Mouse (Mus musculus) layer of hippocampus, adult 11-12 months (tissue): ENCODE data around the gene Tomt.

Experiments
- DNase-seq: peaks from one replicate; pipeline ENCODE4 v3.0.0; 2022; ENCODE audit warnings: low spot score

Tomt gene

DNA sequence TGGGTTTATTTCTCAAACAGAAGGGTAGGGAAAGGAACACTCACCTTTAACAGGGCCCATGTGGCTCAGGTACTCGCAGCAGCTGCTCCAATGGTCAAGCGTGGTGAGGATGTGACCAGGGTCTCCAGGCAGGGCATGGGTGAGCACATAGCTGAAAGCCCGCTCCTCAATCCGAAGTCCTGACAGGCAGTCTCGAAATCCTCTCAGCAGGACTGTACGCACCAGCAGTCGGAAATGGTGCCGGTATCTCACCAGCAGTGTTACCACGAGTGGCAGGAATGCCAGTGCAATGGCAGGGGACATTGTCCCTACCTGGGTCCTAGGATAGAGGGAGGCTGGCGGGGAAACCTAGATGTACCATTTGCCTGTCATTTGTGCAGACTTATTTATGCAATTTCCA, 4.2 kb downstream of the Tomt start:
- DNase-seq: no peak

- DNase-seq: no peak
Observed at GRCm38 (mm10) chr7:101900331-101901097, 5.6 kb downstream of the Tomt start.

- DNase-seq: peak; percentile 99
Observed at GRCm38 (mm10) chr7:101896104-101897066, 9.8 kb downstream of the Tomt start.

GRCm38 (mm10) chr7:101895695-101896094, 10.5 kb downstream of the Tomt start:
- no peak for DNase-seq

DNA sequence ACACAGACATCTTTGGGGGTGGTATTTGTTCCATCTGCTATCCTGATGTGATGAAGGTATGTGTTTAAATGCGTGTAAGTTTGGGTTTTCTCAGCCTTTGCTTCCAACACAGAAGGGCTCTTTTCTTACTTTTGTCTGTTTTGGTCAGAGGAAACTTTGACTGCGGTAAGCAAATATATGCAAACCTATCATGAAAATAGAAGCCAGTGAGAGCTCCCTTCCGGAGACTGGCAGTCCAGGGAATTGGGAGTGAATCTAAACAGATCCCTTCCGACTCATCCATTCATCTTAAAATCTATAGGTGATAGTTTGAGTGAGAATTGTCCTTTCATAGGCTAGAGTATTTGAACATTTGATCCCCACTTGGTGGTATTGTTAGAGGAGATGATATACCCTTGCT, 17.7 kb downstream of the Tomt start:
- DNase-seq: no peak

DNA sequence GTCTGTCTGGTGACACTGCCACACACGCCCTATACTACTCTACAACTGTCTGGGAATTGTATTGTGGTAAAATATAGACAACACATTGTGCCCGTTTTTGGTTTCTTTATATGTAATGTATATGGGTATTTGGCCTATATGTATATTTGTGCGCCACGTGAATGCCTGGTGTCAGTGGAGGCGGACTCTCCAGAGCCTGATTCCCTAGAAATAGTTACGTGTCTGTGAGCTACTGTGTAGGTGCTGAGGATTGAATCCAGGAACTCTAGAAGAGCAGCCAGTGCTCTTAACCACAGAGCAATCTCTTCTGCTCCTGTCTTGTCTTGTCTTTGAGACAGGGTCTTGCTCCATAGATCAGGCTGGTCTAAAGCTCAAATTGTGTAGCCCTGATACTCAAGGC, 19.9 kb downstream of the Tomt start:
- DNase-seq: no peak

DNA sequence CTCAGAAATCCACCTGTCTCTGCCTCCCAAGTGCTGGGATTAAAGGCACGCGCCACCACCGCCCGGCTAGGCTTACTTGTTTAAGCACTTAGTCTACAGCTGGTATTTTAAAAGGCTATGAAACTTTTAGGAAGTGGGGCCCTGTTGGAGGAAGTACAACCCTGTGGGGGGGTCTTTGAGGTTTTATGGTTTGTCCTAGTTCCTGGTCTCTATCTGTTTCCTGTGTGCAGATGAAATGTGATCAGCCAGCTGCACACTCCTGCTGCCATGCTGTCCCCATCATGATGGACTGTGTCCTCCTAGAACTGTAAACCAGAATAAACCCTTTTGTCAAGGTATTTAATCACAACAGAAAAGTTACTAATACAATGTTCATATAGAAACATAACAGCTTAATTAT, 22.0 kb downstream of the Tomt start:
- no peak for DNase-seq

GRCm38 (mm10) chr7:101882413-101883154, 23.6 kb downstream of the Tomt start:
- no peak for DNase-seq

- DNase-seq: peak; percentile 46
Observed at GRCm38 (mm10) chr7:101880855-101881254, 25.3 kb downstream of the Tomt start.

DNA sequence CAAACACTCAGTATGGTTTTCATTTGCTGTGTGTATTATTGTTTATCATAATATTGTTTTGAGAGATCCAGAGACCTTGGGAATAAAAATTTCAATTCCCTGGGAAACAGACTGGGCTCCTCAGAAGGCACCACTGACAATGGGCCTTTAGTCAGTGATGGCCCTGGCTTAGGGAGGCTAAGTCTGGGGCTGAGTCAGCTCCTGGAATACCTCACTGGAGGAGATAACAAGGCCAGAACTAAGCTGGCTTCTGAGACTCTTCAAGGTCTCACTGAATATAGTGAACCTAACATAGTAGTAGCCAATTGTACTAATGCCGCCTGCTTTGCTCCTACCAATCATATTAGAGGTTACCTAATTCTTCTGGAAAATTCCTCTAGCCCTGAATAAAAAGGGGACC, 30.2 kb downstream of the Tomt start:
- DNase-seq: no peak

DNA sequence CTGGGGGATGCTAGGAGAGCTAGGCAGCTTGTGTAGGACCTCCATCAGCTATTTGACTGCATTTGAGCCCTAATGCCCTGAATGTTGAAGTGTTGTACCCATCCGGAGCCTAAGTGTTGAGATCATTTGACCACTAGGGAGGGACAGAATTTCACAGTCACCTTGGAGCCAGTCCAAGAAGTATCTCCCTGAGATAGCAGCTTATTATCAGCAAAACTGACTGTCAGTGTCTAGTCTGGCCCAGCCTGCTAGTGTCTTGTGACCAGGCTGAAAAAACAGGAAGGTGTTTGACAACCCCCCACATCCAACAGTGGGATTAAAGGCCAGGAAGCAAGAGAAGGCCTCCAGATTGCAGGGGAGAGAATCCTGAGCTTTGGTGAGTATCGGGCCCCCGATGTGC, 34.9 kb downstream of the Tomt start:
- no peak for DNase-seq

GRCm38 (mm10) chr7:101870629-101871028, 35.5 kb downstream of the Tomt start, which contains the start of gene Folr1:
Gene Folr1, minus strand, starts transcription at chr7:101870788.
- no peak for DNase-seq

DNA sequence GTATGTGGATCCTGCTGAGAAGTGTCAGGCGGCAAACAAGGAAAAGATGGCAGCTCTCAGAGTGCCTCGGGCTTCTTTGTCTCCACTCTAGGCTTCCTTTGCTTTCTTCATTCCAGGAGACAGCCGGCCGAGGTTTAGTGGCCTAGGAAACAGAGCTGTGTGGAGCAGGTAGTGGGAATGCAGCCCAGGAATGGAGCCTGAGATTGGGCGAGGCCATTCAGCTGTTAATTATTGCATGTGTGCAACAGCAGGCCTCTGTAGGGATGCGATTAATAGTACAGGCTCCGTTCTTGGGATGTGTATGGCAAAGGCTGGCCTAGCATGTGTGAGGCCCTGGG, 37.0 kb downstream of the Tomt start:
- no peak for DNase-seq

GRCm38 (mm10) chr7:101868241-101869162, 37.7 kb downstream of the Tomt start:
- no peak for DNase-seq

- no peak for DNase-seq
Observed at GRCm38 (mm10) chr7:101867482-101867881, 38.7 kb downstream of the Tomt start.

DNA sequence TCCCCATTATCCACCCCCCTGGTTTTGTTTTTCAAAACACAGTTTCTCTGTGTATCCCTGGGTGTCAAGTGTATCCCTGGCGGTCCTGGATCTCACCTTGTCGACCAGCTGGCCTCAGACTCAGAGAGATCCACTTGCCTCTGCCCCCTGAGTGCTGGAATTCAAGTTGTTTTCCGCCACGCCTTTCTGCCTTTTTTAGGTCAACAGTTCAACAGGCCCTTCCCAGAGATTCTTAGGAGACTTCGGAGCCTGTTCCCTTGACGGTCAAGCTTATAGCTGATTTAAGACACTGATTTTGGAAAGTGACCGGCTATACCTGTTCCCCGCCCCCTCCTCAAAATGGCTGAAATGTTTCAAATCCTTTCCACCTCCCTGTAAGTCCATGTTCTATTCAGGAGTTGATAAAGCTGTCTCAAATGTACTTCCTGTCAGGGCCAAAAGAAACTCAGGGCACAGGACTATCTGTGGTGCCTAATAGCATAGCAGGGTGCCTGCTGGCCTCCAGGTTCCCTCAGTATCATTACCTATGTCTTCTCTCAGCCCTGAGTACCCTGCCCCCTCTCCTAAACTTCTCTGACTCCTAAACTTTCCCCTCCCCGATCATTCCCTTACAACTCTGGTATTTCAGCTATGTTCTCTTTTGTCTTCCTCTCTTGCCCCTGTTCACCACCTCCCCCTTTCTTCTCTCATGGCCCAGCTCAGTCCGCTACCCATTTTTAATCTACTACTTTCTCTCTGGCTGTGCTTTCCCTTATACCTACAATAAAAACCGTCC, 39.5 kb downstream of the Tomt start:
- no peak for DNase-seq

DNA sequence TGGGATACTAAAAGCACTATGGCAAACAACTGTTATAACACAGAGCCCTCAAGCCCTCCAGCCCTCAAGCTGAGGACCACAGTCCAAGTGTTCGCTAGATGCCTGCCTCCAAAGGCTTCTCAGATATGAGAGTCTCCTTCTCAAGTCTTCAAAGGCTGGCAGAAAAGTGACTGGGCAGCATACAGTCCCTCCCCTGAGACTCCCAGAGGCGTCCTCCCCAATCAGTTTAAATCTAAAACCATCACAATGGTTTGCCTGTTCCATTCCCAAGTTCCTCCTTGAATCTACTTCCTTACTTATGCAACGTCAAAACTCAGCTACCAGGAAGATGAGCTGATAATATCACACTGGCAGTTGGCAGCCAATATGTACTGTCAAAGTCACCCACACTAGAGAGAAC, 42.7 kb downstream of the Tomt start, which contains the start of gene Anapc15:
TSS of gene Anapc15 (plus strand) at position 301 of the 400 bp plus-strand sequence.
- no peak for DNase-seq

DNA sequence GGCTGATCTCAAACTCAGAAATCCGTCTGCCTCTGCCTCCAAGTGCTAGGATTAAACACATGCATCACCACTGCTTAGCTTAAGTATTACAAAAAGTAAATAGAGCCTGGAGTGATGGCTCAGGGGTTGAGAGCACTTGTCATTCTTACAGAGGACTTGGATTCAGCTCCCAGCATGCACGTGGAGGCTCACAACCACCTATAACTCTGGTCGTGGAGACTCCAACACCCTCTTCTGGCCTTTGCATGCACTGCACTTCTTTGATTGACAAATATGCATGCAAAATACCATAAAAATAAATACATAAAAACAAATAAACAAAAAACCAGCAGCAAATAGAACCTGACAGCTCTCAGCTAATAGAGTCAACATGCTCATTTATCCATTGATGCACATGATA, 43.9 kb downstream of the Tomt start:
- no peak for DNase-seq

DNA sequence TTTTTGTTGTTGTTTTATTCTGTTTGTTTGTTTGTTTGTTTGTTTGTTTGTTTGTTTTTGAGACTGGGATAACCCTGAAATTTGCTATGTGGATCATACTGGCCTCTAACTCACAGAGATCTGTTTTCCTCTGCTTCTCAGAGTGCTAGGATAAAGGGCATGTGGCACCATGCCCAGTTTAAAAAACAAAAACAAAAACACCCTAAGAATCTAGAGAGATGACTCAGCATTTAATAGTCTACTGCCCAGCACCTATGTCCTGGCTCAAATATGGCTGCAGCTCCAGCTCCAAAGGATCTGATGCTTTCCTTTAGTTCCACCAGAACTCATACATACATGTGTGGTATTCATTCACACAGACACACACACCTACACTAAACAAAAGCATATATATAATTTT, 45.2 kb downstream of the Tomt start:
- DNase-seq: no peak

- peak; percentile 28 for DNase-seq
Observed at GRCm38 (mm10) chr7:101858362-101858761, 47.8 kb downstream of the Tomt start.
